Mouse (Mus musculus) B cell, adult 67 days (primary cell): ENCODE data around the gene Klrb1f. TPM values are rescaled to one million over a fixed set of nuclear protein-coding genes. Genes with fewer than 3 reads are reported as not detected.

ENCODE experiments used
- total RNA-seq, 2 experiments: library from RNA; stranded (reverse); gene quantifications; 4 replicates each; pipeline ENCODE4 v1.2.4; 2023

Klrb1f gene
- 10 to 100 TPM in 1 of 2 experiments, 1 to 10 TPM in 1; 7.0 to 11.2 TPM for total RNA-seq

DNA sequence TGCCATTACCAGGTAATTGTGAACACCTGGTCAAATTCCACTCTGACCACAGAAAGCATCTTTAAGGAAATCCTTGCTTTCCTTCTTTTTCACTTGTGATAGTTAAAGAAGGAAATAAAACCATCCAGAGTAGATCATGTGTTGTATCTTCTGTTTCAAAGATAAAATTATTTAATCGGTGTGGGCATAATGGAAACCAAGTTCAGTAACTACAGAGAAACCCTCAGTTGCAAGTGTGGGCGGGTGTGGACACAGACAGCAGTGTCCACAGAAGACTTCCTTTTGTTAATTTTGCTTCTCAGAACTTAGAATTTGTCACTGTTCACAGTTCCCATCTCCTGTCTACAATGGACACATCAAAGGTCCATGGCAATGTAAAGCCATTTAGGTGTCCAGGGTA is at the start of gene Klrb1f:
TSS of gene Klrb1f (plus strand) at position 301 of the 400 bp plus-strand sequence.

DNA sequence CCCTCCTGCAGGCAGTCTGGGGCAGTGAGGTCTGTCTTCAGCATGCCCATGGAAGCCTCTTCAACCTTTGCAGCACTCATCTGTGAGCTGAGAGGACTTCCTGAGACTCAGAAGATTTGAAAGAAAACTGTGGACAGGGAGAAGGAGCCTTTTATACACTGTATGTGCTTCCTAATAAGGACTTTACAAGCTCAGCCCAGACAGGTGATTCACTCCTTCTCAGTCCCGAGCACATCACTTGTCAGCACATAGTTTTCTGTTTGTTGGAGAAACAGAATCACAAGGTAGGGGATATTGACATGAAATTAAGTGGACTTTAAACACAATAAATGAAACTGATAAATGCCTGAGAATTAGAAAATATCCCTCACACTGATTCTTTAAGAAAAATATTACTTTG is 55.1 kb downstream of the Klrb1f start, which contains the start of gene Clec2e:
TSS of gene Clec2e (minus strand) at position 120 of the 400 bp plus-strand sequence.

Other genes starting within 250 kb of the Klrb1f start
- not detected for gene Gm44511, start 219.6 kb upstream of the Klrb1f start, total RNA-seq
- gene Klrb1b, start 219.6 kb upstream of the Klrb1f start, total RNA-seq = 1 to 10 TPM in 1 of 2 experiments, not detected in 1; 1.0 TPM
- gene Clec2i, start 158.3 kb upstream of the Klrb1f start, total RNA-seq = 100 to 1,000 TPM in 1 of 2 experiments, 10 to 100 TPM in 1; 82.7 to 102 TPM
- 100 to 1,000 TPM in 1 of 2 experiments, 10 to 100 TPM in 1; 95.8 to 109 TPM for gene BC035044, start 154.8 kb upstream of the Klrb1f start, total RNA-seq
- 10 to 100 TPM; 10.9 to 13.1 TPM for gene Clec2g, start 111.5 kb upstream of the Klrb1f start, total RNA-seq
- not detected for gene Clec2e, start 55.0 kb downstream of the Klrb1f start, total RNA-seq
- gene Clec2d, start 134.7 kb downstream of the Klrb1f start, total RNA-seq = 100 to 1,000 TPM; 179 to 184 TPM
- gene Cd69, start 229.5 kb downstream of the Klrb1f start, total RNA-seq = 100 to 1,000 TPM; 338 to 562 TPM